15 mouse cellular contexts compared by ENCODE assay signal in genomic region chr9:23460721-23461120, GRCm38 (mm10).
A peak's percentile ranks its signal among the peaks of the same experiment; 100 is the strongest.
DNase-seq lines count a peak whose midpoint lies in the region; ATAC-seq and TF ChIP-seq lines count a peak whose summit lies in the region.
"Had no signal": no experiment of that assay in that cellular context is flagged by ENCODE, and none has a peak within 500 bp of the region (broad histone marks: within the 10 kb centered on the region; RNA-seq: fewer than 3 reads in every experiment).

No protein-coding gene starts in this region.

- intact Hi-C loops in left cerebral cortex, postnatal 25 days (cut with DNase I): loop anchor here (10.0 kb wide), 3 partner anchors 494 to 1044 kb away; partner anchors contain the start of gene Dpy19l1

- no peak overlapping the region for H3K27ac ChIP-seq in heart, embryonic 15.5 days
- no peak overlapping the region for H3K27ac ChIP-seq in lung, postnatal 0 days (ENCODE audit: low read length)
- no peak overlapping the region for H3K27ac ChIP-seq in forebrain, embryonic 16.5 days (ENCODE audit: low read length)
- H3K27ac ChIP-seq: gastrocnemius, adult 2 months; intestine, embryonic 15.5 days; macrophage had no signal

- H3ac ChIP-seq in C2C12 (ENCODE audit: control insufficient read depth, insufficient read length, low read depth): no peak overlapping the region

- ATAC-seq in heart, embryonic 15.5 days (replicated peaks; ENCODE audit: insufficient number of reproducible peaks, insufficient read depth, low FRiP score, low read depth): peak; percentile 43; the same call in 1 of the 2 replicates
- peak; percentile 36; the same call in 1 of the 2 replicates for ATAC-seq in lung, postnatal 0 days
- ATAC-seq in forebrain, embryonic 16.5 days: peak; percentile 78
- ATAC-seq: intestine, embryonic 15.5 days had no signal

- no peaks in the 10 kb centered on the region for H3K36me3 ChIP-seq in heart, embryonic 15.5 days
- H3K36me3 ChIP-seq in lung, postnatal 0 days (ENCODE audit: insufficient read depth, low read length): no peaks in the 10 kb centered on the region
- no peaks in the 10 kb centered on the region for H3K36me3 ChIP-seq in C2C12 (ENCODE audit: control insufficient read depth, insufficient read depth)
- no peaks in the 10 kb centered on the region for H3K36me3 ChIP-seq in forebrain, embryonic 16.5 days (ENCODE audit: control insufficient read depth, insufficient read depth)
- H3K36me3 ChIP-seq: heart, embryonic 12.5 days; intestine, embryonic 15.5 days had no signal

- no peaks in the 10 kb centered on the region for H3K79me3 ChIP-seq in C2C12 (ENCODE audit: low read depth)

- H3K27me3 ChIP-seq in heart, embryonic 15.5 days: no peaks in the 10 kb centered on the region
- no peaks in the 10 kb centered on the region for H3K27me3 ChIP-seq in lung, postnatal 0 days (replicated peaks; ENCODE audit: insufficient read depth, low read length)
- H3K27me3 ChIP-seq in C2C12 (ENCODE audit: control insufficient read depth, insufficient read depth, insufficient read length): no peaks in the 10 kb centered on the region
- no peaks in the 10 kb centered on the region for H3K27me3 ChIP-seq in forebrain, embryonic 16.5 days (replicated peaks; ENCODE audit: control insufficient read depth, insufficient read depth, low read length)
- H3K27me3 ChIP-seq: CH12.LX; heart, embryonic 12.5 days; intestine, embryonic 15.5 days had no signal

- H3K9me3 ChIP-seq in heart, embryonic 15.5 days (replicated peaks): no peaks in the 10 kb centered on the region
- H3K9me3 ChIP-seq in lung, postnatal 0 days (ENCODE audit: low read length): no peaks in the 10 kb centered on the region
- H3K9me3 ChIP-seq in forebrain, embryonic 16.5 days (ENCODE audit: control insufficient read depth, low read length): no peaks in the 10 kb centered on the region
- H3K9me3 ChIP-seq: heart, embryonic 12.5 days; intestine, embryonic 15.5 days had no signal

- no peak for TF ChIP-seq EP300 in lung, postnatal 0 days (IDR thresholded peaks at IDR 0.05)

- 28% methylated on average over 4 of the region's 4 CpGs for WGBS in heart, embryonic 15.5 days
- 52% methylated on average over 4 of the region's 4 CpGs for WGBS in lung, postnatal 0 days
- 37% methylated on average over 4 of the region's 4 CpGs for WGBS in forebrain, embryonic 16.5 days

- DNase-seq in heart, postnatal 4 days: no peak
- no peak for DNase-seq in lung, postnatal 0 days (ENCODE audit: low spot score)
- DNase-seq in lung, postnatal 25 days (ENCODE audit: low spot score): no peak
- DNase-seq in thymus, adult 18-20 months: no peak
- no peak for DNase-seq in left cerebral cortex, postnatal 25 days (ENCODE audit: low spot score in 2 of 2)
- DNase-seq: cerebellum, adult 9-11 months; gastrocnemius, adult 2 months; thymus, adult 2 months had no signal

- no peak overlapping the region for H3K9ac ChIP-seq in heart, embryonic 15.5 days
- no peak overlapping the region for H3K9ac ChIP-seq in lung, postnatal 0 days (replicated peaks; ENCODE audit: low read depth)
- H3K9ac ChIP-seq in forebrain, embryonic 16.5 days (replicated peaks; ENCODE audit: low read depth, low read length): no peak overlapping the region
- H3K9ac ChIP-seq: heart, embryonic 12.5 days; intestine, embryonic 15.5 days had no signal

- H3K4me3 ChIP-seq in heart, embryonic 15.5 days: no peak overlapping the region
- no peak overlapping the region for H3K4me3 ChIP-seq in lung, postnatal 0 days (ENCODE audit: low read depth, low read length)
- H3K4me3 ChIP-seq in C2C12 (ENCODE audit: insufficient read depth, poor library complexity, severe bottlenecking): no peak overlapping the region
- no peak overlapping the region for H3K4me3 ChIP-seq in forebrain, embryonic 16.5 days (replicated peaks; ENCODE audit: low read length)
- H3K4me3 ChIP-seq: gastrocnemius, adult 2 months; heart, embryonic 12.5 days; intestine, embryonic 15.5 days had no signal

- no peak overlapping the region for H3K4me2 ChIP-seq in heart, embryonic 15.5 days
- no peak overlapping the region for H3K4me2 ChIP-seq in lung, postnatal 0 days (replicated peaks; ENCODE audit: low read depth, low read length)
- no peak overlapping the region for H3K4me2 ChIP-seq in forebrain, embryonic 16.5 days (ENCODE audit: low read length)
- H3K4me2 ChIP-seq: heart, embryonic 12.5 days; intestine, embryonic 15.5 days had no signal

- peaks cover 11% of the 10 kb centered on the region; the same call in 1 of the 2 replicates for H3K4me1 ChIP-seq in heart, embryonic 15.5 days (replicated peaks)
- no peaks in the 10 kb centered on the region; the same call in 1 of the 2 replicates for H3K4me1 ChIP-seq in lung, postnatal 0 days (ENCODE audit: insufficient read depth, low read depth, low read length)
- H3K4me1 ChIP-seq in forebrain, embryonic 16.5 days (replicated peaks; ENCODE audit: control insufficient read depth, insufficient read depth, low read length): peaks cover 18% of the 10 kb centered on the region
- H3K4me1 ChIP-seq: intestine, embryonic 15.5 days had no signal

- H3K79me2 ChIP-seq in C2C12 (ENCODE audit: control insufficient read depth, insufficient read depth): peaks cover 7% of the 10 kb centered on the region

- TF ChIP-seq CTCF in lung, postnatal 0 days (IDR thresholded peaks at IDR 0.05): no peak
- no peak for TF ChIP-seq CTCF in C2C12 (IDR thresholded peaks at IDR 0.05; ENCODE audit: control insufficient read depth, insufficient read depth, insufficient read length)

TF ChIP-seq in C2C12, 6 proteins besides CTCF, POLR2A, EP300 and RAD21:
- no peak for TF ChIP-seq MYOD1 (IDR thresholded peaks at IDR 0.05; ENCODE audit: control insufficient read depth, insufficient read length, low read depth)
- TF ChIP-seq USF1 (IDR thresholded peaks at IDR 0.05; ENCODE audit: low read depth): peak; percentile 7
- no peak for TF ChIP-seq CEBPB (IDR thresholded peaks at IDR 0.05; ENCODE audit: low read depth)
- peak; percentile 85 for TF ChIP-seq MAX (IDR thresholded peaks at IDR 0.05)
